Mouse (Mus musculus): ENCODE data around the gene Gm10300. TPM values are rescaled to one million over a fixed set of nuclear protein-coding genes. Genes with fewer than 3 reads are reported as not detected.
A peak's percentile ranks its signal among the peaks of the same experiment; 100 is the strongest.

Gm10300 gene
- polyA plus RNA-seq, 1 experiment, result 0.02 TPM

DNA sequence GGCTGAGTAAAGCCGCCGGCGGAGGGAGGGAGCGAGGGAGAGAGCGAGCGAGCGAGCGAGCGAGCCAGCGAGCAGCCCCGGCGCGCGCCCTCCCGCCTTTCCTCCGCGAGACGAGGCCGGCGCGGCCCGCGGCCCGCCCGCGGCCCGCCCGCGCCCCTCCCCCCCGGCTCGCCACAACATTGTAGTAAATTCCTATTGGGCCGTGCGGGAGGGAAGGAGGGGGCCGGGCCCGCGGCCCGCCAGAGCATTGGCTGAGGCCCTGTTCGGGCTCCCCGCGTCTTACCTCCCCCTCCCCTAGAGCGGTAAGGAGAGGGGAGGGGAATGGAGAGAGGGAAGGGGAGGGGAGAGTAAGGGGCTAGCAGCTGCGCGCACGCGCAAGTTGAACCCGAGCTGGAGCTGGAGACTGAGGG lies 25.5 kb upstream of the Gm10300 start:
- Histone ChIP-seq H3K4me2 (ENCODE audit: low read depth) (peak overlapping the region; percentile 67), H3K27me3 (ENCODE audit: control insufficient read depth, insufficient read depth, insufficient read length) (no peaks in the 10 kb centered on the region), H3ac (ENCODE audit: control insufficient read depth, insufficient read length) (peak overlapping the region; percentile 69), H3K4me3 (peak overlapping the region; percentile 29), H3K36me3 (ENCODE audit: control insufficient read depth, insufficient read depth) (no peaks in the 10 kb centered on the region), H3K79me2 (ENCODE audit: control insufficient read depth, insufficient read depth) (no peaks in the 10 kb centered on the region)
- TF ChIP-seq POLR2AphosphoS2 (IDR thresholded peaks at IDR 0.05; ENCODE audit: insufficient read length, low read depth) (no peak), USF1 (IDR thresholded peaks at IDR 0.05; ENCODE audit: low read depth) (no peak), MYOD1 (IDR thresholded peaks at IDR 0.05; ENCODE audit: control insufficient read depth in 1 of 3, insufficient read length in 2 of 3, low read depth in 2 of 3) (peak in 1 of 3 experiments; percentile 6), POLR2A (IDR thresholded peaks at IDR 0.05; ENCODE audit: insufficient read length, low read depth) (peak; percentile 50)

DNA sequence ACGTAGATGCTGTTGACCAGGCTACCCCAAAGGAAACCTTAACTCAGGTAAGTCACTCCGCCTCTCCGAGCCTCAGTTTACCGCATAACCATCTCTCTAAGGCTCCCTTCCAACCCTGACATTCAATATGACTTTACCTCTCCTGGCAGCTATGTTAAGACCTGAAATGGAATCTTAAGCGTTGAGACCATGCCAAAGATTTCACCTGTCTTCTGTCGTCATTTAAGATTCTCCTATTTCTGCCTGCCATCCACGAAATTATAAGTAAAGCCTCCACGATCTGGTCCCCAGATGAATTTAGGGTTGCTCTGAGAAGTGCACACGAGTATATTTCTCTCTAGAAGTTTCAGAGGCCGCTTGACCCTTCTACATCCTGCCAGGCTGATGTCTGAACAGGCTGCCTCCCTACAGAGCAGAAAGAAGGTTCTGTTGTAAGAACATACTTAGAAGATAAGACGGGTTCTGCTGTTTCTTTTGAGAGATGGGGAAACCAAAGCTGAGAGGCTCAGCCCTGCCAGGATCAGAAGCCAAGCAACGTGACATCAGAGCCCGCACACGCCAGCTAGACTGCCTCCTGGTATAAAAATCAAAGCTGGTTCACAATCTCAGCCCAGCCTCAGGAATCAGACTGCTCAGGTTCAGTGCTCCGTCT lies 24.8 kb upstream of the Gm10300 start:
- H3K79me2 ChIP-seq (ENCODE audit: control insufficient read depth, insufficient read depth), result no peaks in the 10 kb centered on the region
- H3K4me3 ChIP-seq, result peak overlapping the region; percentile 29
- no peak for TF ChIP-seq E2F4 (IDR thresholded peaks at IDR 0.05; ENCODE audit: insufficient read depth)
- no peak for TF ChIP-seq REST (IDR thresholded peaks at IDR 0.05; ENCODE audit: insufficient read depth, insufficient read length)
- no peak for TF ChIP-seq MAX (IDR thresholded peaks at IDR 0.05; ENCODE audit: low read depth)
- TF ChIP-seq CEBPB (IDR thresholded peaks at IDR 0.05; ENCODE audit: insufficient read depth, poor library complexity, severe bottlenecking), result no peak
- no peak for TF ChIP-seq SRF (IDR thresholded peaks at IDR 0.05; ENCODE audit: control insufficient read depth, insufficient read length, low read depth)
- no peak for TF ChIP-seq POLR2AphosphoS2 (IDR thresholded peaks at IDR 0.05; ENCODE audit: insufficient read length, low read depth)
- no peak for TF ChIP-seq USF1 (IDR thresholded peaks at IDR 0.05; ENCODE audit: low read depth)
- TF ChIP-seq POLR2A (IDR thresholded peaks at IDR 0.05; ENCODE audit: insufficient read length, low read depth), result no peak
- TF ChIP-seq MYOD1 (IDR thresholded peaks at IDR 0.05; ENCODE audit: control insufficient read depth in 1 of 3, insufficient read length in 2 of 3, low read depth in 2 of 3), result no peak
- TF ChIP-seq TCF12 (IDR thresholded peaks at IDR 0.05; ENCODE audit: insufficient read depth, poor library complexity, severe bottlenecking), result no peak
- TF ChIP-seq MYOG (IDR thresholded peaks at IDR 0.05; ENCODE audit: control insufficient read depth in 1 of 3, insufficient read depth in 1 of 3, insufficient read length in 2 of 3, low read depth in 2 of 3), result no peak
- no peak for TF ChIP-seq TCF3 (IDR thresholded peaks at IDR 0.05; ENCODE audit: insufficient read length, low read depth)
- H3K27me3 ChIP-seq (ENCODE audit: control insufficient read depth, insufficient read depth, insufficient read length), result no peaks in the 10 kb centered on the region
- peak overlapping the region; percentile 82 for H3K4me2 ChIP-seq (ENCODE audit: low read depth)
- no peaks in the 10 kb centered on the region for H3K36me3 ChIP-seq (ENCODE audit: control insufficient read depth, insufficient read depth)
- no peak overlapping the region for H3ac ChIP-seq (ENCODE audit: control insufficient read depth, insufficient read length)

DNA sequence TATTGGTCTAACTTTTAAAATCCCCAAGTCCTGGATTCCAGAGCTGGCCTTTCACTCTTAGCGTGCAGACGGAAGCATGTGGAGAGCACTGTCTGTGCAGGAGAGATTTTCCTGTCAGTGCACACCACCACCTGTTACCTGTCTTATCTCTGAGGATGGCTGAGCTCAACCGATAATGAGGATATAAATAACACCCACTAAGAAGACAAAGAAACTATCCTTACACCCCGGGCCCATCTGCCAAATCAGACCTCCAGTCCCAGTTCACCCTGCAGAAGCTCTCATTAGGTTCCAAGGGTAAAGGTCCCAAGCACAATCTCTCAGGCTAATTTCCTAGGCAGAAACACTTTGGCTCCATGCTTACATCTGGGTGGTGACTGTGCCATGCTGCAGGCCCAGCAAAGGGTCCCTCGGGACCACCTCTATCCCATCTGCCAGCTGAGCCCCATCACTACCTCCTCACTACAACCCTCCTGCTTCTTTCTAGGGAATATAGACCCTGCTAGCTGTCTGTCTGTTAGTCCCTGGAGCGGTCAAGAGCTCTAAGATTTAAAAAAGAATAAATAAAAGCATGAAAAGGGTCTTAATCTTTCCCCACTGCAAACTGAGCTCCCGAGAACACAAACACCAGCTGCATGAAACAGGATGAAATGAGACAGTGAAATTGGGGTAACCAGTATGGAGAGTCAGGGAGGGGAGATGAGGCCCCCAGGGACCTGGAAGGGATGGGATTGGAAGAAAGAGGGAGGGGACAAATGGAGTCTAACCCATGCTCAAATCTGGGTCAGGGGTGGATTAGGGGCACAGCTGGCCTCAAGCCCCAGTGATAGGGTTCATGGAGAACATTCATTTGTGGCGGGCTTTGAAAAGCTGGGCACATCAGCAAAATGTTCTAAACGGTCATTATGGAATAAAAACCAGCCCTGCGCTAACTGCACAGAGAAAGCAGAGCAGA lies 22.9 kb upstream of the Gm10300 start:
- no peaks in the 10 kb centered on the region for H3K36me3 ChIP-seq (ENCODE audit: control insufficient read depth, insufficient read depth)
- no peak overlapping the region for H3ac ChIP-seq (ENCODE audit: control insufficient read depth, insufficient read length)
- H3K4me3 ChIP-seq, result no peak overlapping the region
- TF ChIP-seq POLR2A (IDR thresholded peaks at IDR 0.05; ENCODE audit: insufficient read length, low read depth), result no peak
- TF ChIP-seq SRF (IDR thresholded peaks at IDR 0.05; ENCODE audit: control insufficient read depth, insufficient read length, low read depth), result no peak
- TF ChIP-seq TCF12 (IDR thresholded peaks at IDR 0.05; ENCODE audit: insufficient read depth, poor library complexity, severe bottlenecking), result no peak
- TF ChIP-seq MYOG (IDR thresholded peaks at IDR 0.05; ENCODE audit: control insufficient read depth in 1 of 3, insufficient read depth in 1 of 3, insufficient read length in 2 of 3, low read depth in 2 of 3), result no peak
- no peak for TF ChIP-seq USF1 (IDR thresholded peaks at IDR 0.05; ENCODE audit: low read depth)
- no peak for TF ChIP-seq TCF3 (IDR thresholded peaks at IDR 0.05; ENCODE audit: insufficient read length, low read depth)
- no peak for TF ChIP-seq POLR2AphosphoS2 (IDR thresholded peaks at IDR 0.05; ENCODE audit: insufficient read length, low read depth)
- no peak for TF ChIP-seq REST (IDR thresholded peaks at IDR 0.05; ENCODE audit: insufficient read depth, insufficient read length)
- TF ChIP-seq MYOD1 (IDR thresholded peaks at IDR 0.05; ENCODE audit: control insufficient read depth in 1 of 3, insufficient read length in 2 of 3, low read depth in 2 of 3), result no peak
- TF ChIP-seq MAX (IDR thresholded peaks at IDR 0.05; ENCODE audit: low read depth), result no peak
- no peak for TF ChIP-seq E2F4 (IDR thresholded peaks at IDR 0.05; ENCODE audit: insufficient read depth)
- TF ChIP-seq CEBPB (IDR thresholded peaks at IDR 0.05; ENCODE audit: insufficient read depth, poor library complexity, severe bottlenecking), result no peak
- no peak overlapping the region for H3K4me2 ChIP-seq (ENCODE audit: low read depth)
- H3K27me3 ChIP-seq (ENCODE audit: control insufficient read depth, insufficient read depth, insufficient read length), result no peaks in the 10 kb centered on the region
- H3K79me2 ChIP-seq (ENCODE audit: control insufficient read depth, insufficient read depth), result no peaks in the 10 kb centered on the region

- Histone ChIP-seq H3K4me2 (ENCODE audit: low read depth) (no peak overlapping the region), H3K36me3 (ENCODE audit: control insufficient read depth, insufficient read depth) (no peaks in the 10 kb centered on the region), H3K79me2 (ENCODE audit: control insufficient read depth, insufficient read depth) (no peaks in the 10 kb centered on the region), H3K27me3 (ENCODE audit: control insufficient read depth, insufficient read depth, insufficient read length) (peaks cover 3% of the 10 kb centered on the region), H3ac (ENCODE audit: control insufficient read depth, insufficient read length) (no peak overlapping the region), H3K4me3 (no peak overlapping the region)
- TF ChIP-seq POLR2AphosphoS2 (IDR thresholded peaks at IDR 0.05; ENCODE audit: insufficient read length, low read depth) (no peak), TCF12 (IDR thresholded peaks at IDR 0.05; ENCODE audit: insufficient read depth, poor library complexity, severe bottlenecking) (no peak)
These were observed 17.2 kb upstream of the Gm10300 start for GRCm38 (mm10) chr4:132057311-132057710.

GRCm38 (mm10) chr4:132059541-132059940 lies 15.0 kb upstream of the Gm10300 start:
- Histone ChIP-seq H3ac (ENCODE audit: control insufficient read depth, insufficient read length) (no peak overlapping the region), H3K4me3 (no peak overlapping the region), H3K4me2 (ENCODE audit: low read depth) (no peak overlapping the region), H3K36me3 (ENCODE audit: control insufficient read depth, insufficient read depth) (no peaks in the 10 kb centered on the region), H3K79me2 (ENCODE audit: control insufficient read depth, insufficient read depth) (no peaks in the 10 kb centered on the region), H3K27me3 (ENCODE audit: control insufficient read depth, insufficient read depth, insufficient read length) (peaks cover 3% of the 10 kb centered on the region)
- no peak for TF ChIP-seq POLR2AphosphoS2 (IDR thresholded peaks at IDR 0.05; ENCODE audit: insufficient read length, low read depth)

Measured in myocyte (in vitro differentiated cells).